Mouse (Mus musculus) liver, embryonic 16.5 days (tissue): ENCODE data around the gene Nodal. TPM values are rescaled to one million over a fixed set of nuclear protein-coding genes. Genes with fewer than 3 reads are reported as not detected.
"Not testable (repeated sequence)": the region's sequence is repeated elsewhere in the genome, so short reads cannot be mapped to it uniquely, and the experiment has no call there.

ENCODE experiments used
- ATAC-seq: fragments of 200-750 bp; cut with Nextera tagmentation; 2 replicates; pipeline ENCODE4 v1.8.0; 2017; ENCODE audit warnings: low read depth, mild to moderate bottlenecking, moderate number of reproducible peaks, moderate library complexity
- H3K27ac ChIP-seq: fragments of 300-500 bp; sonication (generic); 2 replicates; pipeline ENCODE4 v1.5.1; 2014; ENCODE audit warnings: mild to moderate bottlenecking, low read length
- H3K27me3 ChIP-seq: fragments of 300-500 bp; sonication (generic); 2 replicates; pipeline ENCODE4 v1.6.1; 2014; ENCODE audit warnings: low read depth, low read length, mixed read lengths; ENCODE audit not compliant: control insufficient read depth, insufficient read depth
- H3K36me3 ChIP-seq: fragments of 300-500 bp; sonication (generic); 2 replicates; pipeline ENCODE4 v1.6.1; 2014; ENCODE audit warnings: mild to moderate bottlenecking; ENCODE audit not compliant: control insufficient read depth, insufficient read depth
- H3K4me1 ChIP-seq: fragments of 300-500 bp; sonication (generic); 2 replicates; pipeline ENCODE4 v1.6.1; 2014; ENCODE audit warnings: low read depth, low read length, mixed read lengths; ENCODE audit not compliant: control insufficient read depth
- H3K4me2 ChIP-seq: fragments of 300-500 bp; sonication (generic); 2 replicates; pipeline ENCODE4 v1.6.1; 2014; ENCODE audit warnings: low read depth, low read length, mixed read lengths
- H3K4me3 ChIP-seq: fragments of 300-500 bp; sonication (generic); 2 replicates; pipeline ENCODE4 v1.5.1; 2014; ENCODE audit warnings: low read depth, mild to moderate bottlenecking, low read length
- H3K9ac ChIP-seq: fragments of 300-500 bp; sonication (generic); 2 replicates; pipeline ENCODE4 v1.6.1; 2014; ENCODE audit warnings: low read depth, low read length
- H3K9me3 ChIP-seq: fragments of 300-500 bp; sonication (generic); replicated peaks from 2 replicates; pipeline ENCODE4 v1.6.1; 2016; ENCODE audit warnings: low read length; ENCODE audit not compliant: control insufficient read depth
- WGBS: fragments of 180-500 bp; shearing (Covaris S2); extraction: QIAGEN DNeasy Blood & Tissue Kit; methylation state at CpG from one replicate; pipeline ENCODE4 v1.1.7; 2014; ENCODE audit not compliant: insufficient replicate concordance; 5-methylcytosine and 5-hydroxymethylcytosine counted together
- polyA plus RNA-seq: library from polyadenylated mRNA; unstranded; fragments of >200 nt; fragmentation: Nextera tagmentation; extraction: Ambion mirVana; gene quantifications from 2 replicates; pipeline ENCODE4 v1.2.1, GENCODE M21; 2015

Gene Nodal
- polyA plus RNA-seq, 1 experiment from 2014 or later: 0.46 TPM

DNA sequence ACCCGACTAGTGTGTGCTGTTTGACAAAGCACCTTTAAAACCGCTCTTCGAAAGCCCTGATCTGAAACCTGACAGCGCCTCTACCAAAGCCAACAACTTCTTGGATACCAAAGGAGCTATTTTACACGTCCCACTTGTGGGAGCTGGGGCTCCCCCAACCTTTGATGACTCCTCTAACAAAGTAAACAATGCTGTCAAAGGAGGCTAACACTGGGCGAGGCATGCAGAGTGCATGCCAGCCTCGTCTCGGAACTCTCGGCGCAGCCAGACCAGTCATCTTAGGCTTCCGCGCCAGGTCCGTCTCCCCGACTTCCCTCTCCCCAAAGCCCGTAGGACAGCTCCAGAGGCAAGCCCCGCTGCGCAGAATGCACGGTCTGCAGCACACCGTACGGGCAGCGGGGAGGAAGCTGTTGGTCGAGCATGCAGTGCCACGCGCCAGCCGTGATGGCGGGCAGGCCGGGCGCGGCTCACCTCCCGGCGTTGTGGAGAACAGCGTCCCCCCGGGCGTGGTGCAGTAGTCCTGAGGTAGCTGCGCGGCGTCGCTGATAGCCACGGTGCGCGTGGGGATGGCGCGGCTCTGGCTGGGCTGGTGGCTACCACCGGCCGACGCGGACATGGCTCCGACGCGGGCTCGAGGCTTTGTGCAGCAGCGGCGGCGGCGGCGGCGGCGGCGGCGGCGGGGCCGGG lies 34.3 kb downstream of the Nodal start:
- Histone ChIP-seq H3K4me3 (peak overlapping the region; percentile 98), H3K4me1 (peaks cover 35% of the 10 kb centered on the region), H3K9ac (peak overlapping the region; percentile 94), H3K9me3 (no peaks in the 10 kb centered on the region), H3K36me3 (peaks cover 6% of the 10 kb centered on the region), H3K27me3 (no peaks in the 10 kb centered on the region), H3K4me2 (peak overlapping the region; percentile 86), H3K27ac (peak overlapping the region; percentile 95)
- ATAC-seq: peak; percentile 41
- under 1% methylated on average over 41 of the region's 62 CpGs for WGBS

GRCm38 (mm10) chr10:61452645-61453044 lies 34.9 kb downstream of the Nodal start, which contains the start of gene Eif4ebp2:
Gene Eif4ebp2, minus strand, starts transcription at chr10:61452661.
- WGBS: 0% methylated on average over 34 of the region's 36 CpGs
- Histone ChIP-seq H3K27me3 (no peaks in the 10 kb centered on the region), H3K9ac (peak within 1 kb of the TSS; percentile 94), H3K36me3 (peaks cover 6% of the 10 kb centered on the region), H3K4me2 (peak within 1 kb of the TSS; percentile 86), H3K4me1 (peaks cover 34% of the 10 kb centered on the region), H3K4me3 (peak within 1 kb of the TSS; percentile 98), H3K27ac (peak within 1 kb of the TSS; percentile 95), H3K9me3 (no peaks in the 10 kb centered on the region)
- peak; percentile 94 for ATAC-seq

DNA sequence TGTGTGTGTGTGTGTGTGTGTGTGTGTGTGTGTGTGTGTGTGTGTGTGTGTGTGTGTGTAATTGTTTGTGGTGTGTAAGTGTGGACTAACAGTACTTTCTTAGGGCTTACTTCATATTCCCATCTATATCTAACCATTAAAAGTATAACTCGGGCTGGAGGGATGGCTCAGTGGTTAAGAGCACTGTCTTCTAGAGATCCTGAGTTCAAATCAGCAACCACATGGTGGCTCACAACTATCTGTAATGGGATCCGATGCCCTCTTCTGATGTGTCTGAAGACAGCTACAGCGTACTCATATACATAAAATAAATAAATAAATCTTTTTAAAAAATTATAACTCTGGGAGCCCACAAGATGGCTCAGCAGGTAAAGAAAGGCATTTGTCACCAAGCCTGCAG lies 35.4 kb downstream of the Nodal start:
- WGBS: 50% methylated on average over 3 of the region's 3 CpGs
- not testable (repeated sequence) for ATAC-seq, H3K4me2 ChIP-seq, H3K27ac ChIP-seq, H3K4me3 ChIP-seq, H3K27me3 ChIP-seq, H3K9ac ChIP-seq, H3K9me3 ChIP-seq, H3K36me3 ChIP-seq
- H3K4me1 ChIP-seq: peaks cover 29% of the 10 kb centered on the region

GRCm38 (mm10) chr10:61457182-61457581 lies 39.4 kb downstream of the Nodal start:
- Histone ChIP-seq H3K36me3 (no peaks in the 10 kb centered on the region), H3K27me3 (no peaks in the 10 kb centered on the region), H3K4me3 (no peak overlapping the region), H3K4me1 (no peaks in the 10 kb centered on the region), H3K4me2 (no peak overlapping the region), H3K9ac (no peak overlapping the region), H3K27ac (no peak overlapping the region), H3K9me3 (no peaks in the 10 kb centered on the region)
- 56% methylated on average over 3 of the region's 3 CpGs for WGBS
- no peak for ATAC-seq

- H3K27ac ChIP-seq: peak overlapping the region; percentile 8; the same call in 1 of the 2 replicates
- H3K27me3 ChIP-seq: no peaks in the 10 kb centered on the region
- WGBS: 32% methylated on average over 4 of the region's 4 CpGs
- H3K36me3 ChIP-seq: no peaks in the 10 kb centered on the region
- no peaks in the 10 kb centered on the region for H3K9me3 ChIP-seq
- H3K4me2 ChIP-seq: no peak overlapping the region
- peak; percentile 81 for ATAC-seq
- H3K4me3 ChIP-seq: no peak overlapping the region
- peaks cover 20% of the 10 kb centered on the region for H3K4me1 ChIP-seq
- no peak overlapping the region for H3K9ac ChIP-seq
These were observed 47.2 kb downstream of the Nodal start for GRCm38 (mm10) chr10:61465009-61465408.

- peaks cover 20% of the 10 kb centered on the region for H3K4me1 ChIP-seq
- ATAC-seq: 0 out of 2 replicates have a peak, but pooled peaks have one; percentile 14
- H3K4me2 ChIP-seq: peak overlapping the region; percentile 8; the same call in 1 of the 2 replicates
- 47% methylated on average over 8 of the region's 8 CpGs for WGBS
- H3K4me3 ChIP-seq: no peak overlapping the region
- no peaks in the 10 kb centered on the region for H3K27me3 ChIP-seq
- no peaks in the 10 kb centered on the region for H3K9me3 ChIP-seq
- no peak overlapping the region for H3K9ac ChIP-seq
- H3K27ac ChIP-seq: no peak overlapping the region
- no peaks in the 10 kb centered on the region for H3K36me3 ChIP-seq
These were observed 48.5 kb downstream of the Nodal start for GRCm38 (mm10) chr10:61466242-61466641.

- H3K9me3 ChIP-seq: no peaks in the 10 kb centered on the region
- no peak overlapping the region for H3K27ac ChIP-seq
- no peak overlapping the region for H3K4me2 ChIP-seq
- no peak overlapping the region for H3K4me3 ChIP-seq
- 23% methylated on average over 5 of the region's 5 CpGs for WGBS
- no peaks in the 10 kb centered on the region for H3K27me3 ChIP-seq
- ATAC-seq: peak; percentile 32; the same call in 1 of the 2 replicates
- no peaks in the 10 kb centered on the region for H3K36me3 ChIP-seq
- no peak overlapping the region for H3K9ac ChIP-seq
- H3K4me1 ChIP-seq: peaks cover 20% of the 10 kb centered on the region
These were observed 49.1 kb downstream of the Nodal start for GRCm38 (mm10) chr10:61466873-61467272.

GRCm38 (mm10) chr10:61468900-61469299 lies 51.1 kb downstream of the Nodal start:
- Histone ChIP-seq H3K9me3 (no peaks in the 10 kb centered on the region), H3K4me3 (no peak overlapping the region), H3K36me3 (no peaks in the 10 kb centered on the region), H3K27me3 (no peaks in the 10 kb centered on the region), H3K4me2 (no peak overlapping the region), H3K27ac (no peak overlapping the region), H3K9ac (no peak overlapping the region), H3K4me1 (peaks cover 20% of the 10 kb centered on the region)
- 52% methylated on average over 7 of the region's 7 CpGs for WGBS
- no peak for ATAC-seq

DNA sequence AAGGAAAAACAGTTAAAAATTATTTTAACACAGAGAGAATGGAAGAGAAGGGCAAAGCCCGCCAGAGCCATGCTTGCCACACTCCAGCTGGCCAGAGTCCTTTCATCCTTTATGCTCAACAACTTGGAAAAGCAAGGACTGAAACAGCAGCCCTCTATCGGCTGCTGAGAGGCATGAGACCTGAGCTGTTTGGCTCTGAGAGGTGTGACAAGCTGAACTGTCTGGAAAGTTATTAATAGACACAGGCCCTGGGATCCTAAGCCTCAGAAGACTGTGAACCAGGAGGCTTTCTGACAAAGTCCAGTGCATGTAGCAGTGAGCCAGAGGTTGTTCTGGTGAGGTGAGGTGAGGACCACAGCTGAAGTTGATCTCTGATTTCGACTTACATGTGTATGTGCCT lies 55.9 kb downstream of the Nodal start:
- Histone ChIP-seq H3K4me2 (no peak overlapping the region), H3K9me3 (no peaks in the 10 kb centered on the region), H3K27me3 (no peaks in the 10 kb centered on the region), H3K4me1 (peaks cover 18% of the 10 kb centered on the region), H3K27ac (no peak overlapping the region), H3K4me3 (no peak overlapping the region), H3K9ac (no peak overlapping the region), H3K36me3 (no peaks in the 10 kb centered on the region)
- 63% methylated on average over 3 of the region's 3 CpGs for WGBS
- ATAC-seq: no peak
